Mouse (Mus musculus): Measurements from ENCODE around the gene Rpl37a.

GRCm38 (mm10) chr1:72715065-72715464, 4.0 kb downstream of the Rpl37a start:
- TF ChIP-seq CTCF (IDR thresholded peaks at IDR 0.05), result no peak
- TF ChIP-seq EP300 (IDR thresholded peaks at IDR 0.05), result no peak

Data from lung, postnatal 0 days (tissue).